In genomic region chr9:75534431-75534962, GRCm38 (mm10) we compare ENCODE assay signal across 20 mouse cellular contexts. TPM values are rescaled to one million over a fixed set of nuclear protein-coding genes. Genes with fewer than 3 reads are reported as not detected.
DNase-seq lines count a peak whose midpoint lies in the region; ATAC-seq and TF ChIP-seq lines count a peak whose summit lies in the region.
"Had no signal": no experiment of that assay in that cellular context is flagged by ENCODE, and none has a peak within 500 bp of the region (broad histone marks: within the 10 kb centered on the region; RNA-seq: fewer than 3 reads in every experiment).

No protein-coding gene starts in this region.

- no peak for TF ChIP-seq EP300 in heart, adult 2 months (IDR thresholded peaks at IDR 0.05; ENCODE audit: insufficient read depth, low read depth, low read length)

- H3K4me2 ChIP-seq in myocyte (ENCODE audit: low read depth), result peak overlapping the region; percentile 41
- H3K4me2 ChIP-seq: embryonic facial prominence, embryonic 13.5 days; heart, embryonic 13.5 days; hindbrain, embryonic 12.5 days had no signal

- peaks cover 26% of the 10 kb centered on the region for H3K4me1 ChIP-seq in heart, adult 2 months (ENCODE audit: control insufficient read depth, insufficient read depth, low read length)
- H3K4me1 ChIP-seq: embryonic facial prominence, embryonic 13.5 days had no signal

- CTCF ChIA-PET in Patski (lab: Charles Lee), result no interaction called here

- H3K36me3 ChIP-seq in heart, adult 2 months (ENCODE audit: control insufficient read depth, insufficient read depth, low read length), result peaks cover 38% of the 10 kb centered on the region
- peaks cover 6% of the 10 kb centered on the region for H3K36me3 ChIP-seq in myocyte (ENCODE audit: control insufficient read depth, insufficient read depth)

- H3ac ChIP-seq in myocyte (ENCODE audit: control insufficient read depth, insufficient read length), result no peak overlapping the region

- no peak for TF ChIP-seq POLR2A in heart, adult 2 months (IDR thresholded peaks at IDR 0.05; ENCODE audit: insufficient read depth, low read depth, low read length)
- TF ChIP-seq POLR2A in myocyte (IDR thresholded peaks at IDR 0.05; ENCODE audit: insufficient read length, low read depth), result no peak

- TF ChIP-seq CTCF in heart, adult 2 months (IDR thresholded peaks at IDR 0.05), result no peak
- TF ChIP-seq CTCF in Patski (IDR thresholded peaks at IDR 0.05), result no peak

- WGBS in heart, adult 2 months, result 78% methylated on average over 8 of the region's 8 CpGs

- POLR2A ChIA-PET in Patski (lab: Charles Lee), result no interaction called here

- no peak overlapping the region for H3K9ac ChIP-seq in heart, adult 2 months (ENCODE audit: low read depth, low read length)
- H3K9ac ChIP-seq: embryonic facial prominence, embryonic 13.5 days; heart, embryonic 13.5 days; hindbrain, embryonic 12.5 days had no signal

- peak; percentile 92 for DNase-seq in heart, adult 11 months
- no peak for DNase-seq in heart, adult 2 months
- DNase-seq in 3134 (ENCODE audit: extremely low read depth, insufficient read length, low spot score) (peak; percentile 44), Patski (ENCODE audit: low read depth, low spot score) (no peak)
- DNase-seq in frontal cortex, postnatal 36 days (ENCODE audit: low spot score in 2 of 2), result no peak
- no peak for DNase-seq in layer of hippocampus, adult 18-20 months (ENCODE audit: low spot score in 2 of 2)
- DNase-seq: adrenal gland, postnatal 10 days; cerebellum, adult 11-12 months; cerebellum, adult 9-11 months; cerebellum, postnatal 36 days; gastrocnemius, postnatal 14 days; heart, postnatal 36 days had no signal

- H3K79me2 ChIP-seq in heart, adult 2 months (replicated peaks; ENCODE audit: control insufficient read depth, insufficient read depth, low read length), result peaks cover 5% of the 10 kb centered on the region
- peaks cover 14% of the 10 kb centered on the region for H3K79me2 ChIP-seq in myocyte (ENCODE audit: control insufficient read depth, insufficient read depth)

- no peaks in the 10 kb centered on the region for H3K27me3 ChIP-seq in heart, adult 2 months (ENCODE audit: control insufficient read depth, insufficient read depth, low read length)
- H3K27me3 ChIP-seq in Patski (no peaks in the 10 kb centered on the region), myocyte (ENCODE audit: control insufficient read depth, insufficient read depth, insufficient read length) (no peaks in the 10 kb centered on the region)
- H3K27me3 ChIP-seq: embryonic facial prominence, embryonic 13.5 days; heart, embryonic 13.5 days; hindbrain, embryonic 12.5 days had no signal

- in situ Hi-C loops in Patski (cut with MboI; ENCODE audit: low pct_unique_long_range_greater_than_20kb), result no loop called here

- no peak overlapping the region; the same call in 1 of the 2 replicates for H3K27ac ChIP-seq in heart, adult 2 months
- H3K27ac ChIP-seq: embryonic facial prominence, embryonic 13.5 days; forebrain, embryonic 10.5 days; heart, embryonic 13.5 days; hindbrain, embryonic 12.5 days had no signal

- intact Hi-C loops in heart, adult 2 months (cut with DNase I), result no loop called here

- H3K4me3 ChIP-seq in heart, adult 2 months, result no peak overlapping the region
- no peak overlapping the region for H3K4me3 ChIP-seq in myocyte
- H3K4me3 ChIP-seq: embryonic facial prominence, embryonic 13.5 days; forebrain, embryonic 10.5 days; heart, embryonic 13.5 days; hindbrain, embryonic 12.5 days had no signal

- ATAC-seq in Patski, result peak; percentile 39
- ATAC-seq: forebrain, embryonic 16.5 days; hindbrain, embryonic 16.5 days; inflammation-experienced regulatory T-cells, adult 6 months had no signal

TF ChIP-seq in myocyte, 11 proteins besides CTCF, POLR2A, EP300 and RAD21:
- TF ChIP-seq TCF3 (IDR thresholded peaks at IDR 0.05; ENCODE audit: insufficient read length, low read depth) (no peak), REST (IDR thresholded peaks at IDR 0.05; ENCODE audit: insufficient read depth, insufficient read length) (no peak), MAX (IDR thresholded peaks at IDR 0.05; ENCODE audit: low read depth) (no peak), TCF12 (IDR thresholded peaks at IDR 0.05; ENCODE audit: insufficient read depth, poor library complexity, severe bottlenecking) (no peak), CEBPB (IDR thresholded peaks at IDR 0.05; ENCODE audit: insufficient read depth, poor library complexity, severe bottlenecking) (no peak), USF1 (IDR thresholded peaks at IDR 0.05; ENCODE audit: low read depth) (no peak), MYOG (IDR thresholded peaks at IDR 0.05; ENCODE audit: control insufficient read depth in 1 of 3, insufficient read depth in 1 of 3, insufficient read length in 2 of 3, low read depth in 2 of 3) (no peak), SRF (IDR thresholded peaks at IDR 0.05; ENCODE audit: control insufficient read depth, insufficient read length, low read depth) (no peak), E2F4 (IDR thresholded peaks at IDR 0.05; ENCODE audit: insufficient read depth) (no peak), MYOD1 (IDR thresholded peaks at IDR 0.05; ENCODE audit: control insufficient read depth in 1 of 3, insufficient read length in 2 of 3, low read depth in 2 of 3) (no peak), POLR2AphosphoS2 (IDR thresholded peaks at IDR 0.05; ENCODE audit: insufficient read length, low read depth) (no peak)

RNA-seq across cellular contexts. Expression of gene Tmod3, which starts 25.0 kb away (rescaled TPM):
- total RNA-seq in heart, adult 2 months (2021), result 10 to 100 TPM; 50.1 to 63.6 TPM
- polyA plus RNA-seq in heart, adult 2 months (2012; rRNA removed), result 19.6 and 37.8 TPM in 2 replicates
- 83.5 TPM for polyA plus RNA-seq in Patski (2021)
- 12.9 TPM for polyA plus RNA-seq in myocyte (2012; fragmentation: generic; extraction: Trizol)
- 10 to 100 TPM; 39.9 to 41.2 TPM for total RNA-seq in layer of hippocampus, adult 18-20 months (2021)

Comparison
In these comparisons a context has a peak if more than half of its experiments do, and no peak if none do; other contexts are left out.
1. DNase-seq: peak in heart, adult 11 months (single experiment) and 3134 (single experiment); none in heart, adult 2 months (0 of 2), Patski (single experiment), frontal cortex, postnatal 36 days (0 of 2) and layer of hippocampus, adult 18-20 months (0 of 2).